Mouse (Mus musculus): ENCODE results near the gene Nkx1-1. TPM values are rescaled to one million over a fixed set of nuclear protein-coding genes. Genes with fewer than 3 reads are reported as not detected.

Gene Nkx1-1
- total RNA-seq (2021) = not detected
- long read RNA-seq, experiment 1 = 0 reads
- long read RNA-seq, experiment 2 = 0 reads

GRCm38 (mm10) chr5:33433201-33434138 is at the start of gene Nkx1-1:
Gene Nkx1-1 (minus strand): TSS chr5:33433976.
- no peak for DNase-seq

- DNase-seq = no peak
These were observed 47.5 kb upstream of the Nkx1-1 start for GRCm38 (mm10) chr5:33481318-33481685.

GRCm38 (mm10) chr5:33480582-33481317 is 47.0 kb upstream of the Nkx1-1 start:
- DNase-seq = no peak

DNA sequence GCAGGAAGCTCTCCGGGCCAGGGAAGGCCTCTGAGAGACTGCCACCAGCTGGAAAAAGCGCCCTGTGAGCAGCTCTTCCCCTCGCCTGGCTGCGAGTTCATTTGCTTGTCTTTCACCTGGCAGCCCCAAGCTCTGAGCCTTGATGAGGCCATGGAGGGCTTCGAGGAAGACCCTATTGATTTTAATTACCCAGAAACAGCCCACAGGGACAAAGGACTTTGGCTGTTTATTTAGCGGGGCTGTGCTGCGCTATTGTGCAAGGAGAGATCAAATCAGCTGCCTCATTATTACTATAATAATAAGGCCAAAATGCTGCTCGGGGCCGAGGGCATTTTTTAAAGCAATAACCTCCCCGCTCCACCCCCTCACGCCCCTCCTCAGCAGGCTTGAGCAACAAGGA is 31.7 kb upstream of the Nkx1-1 start:
- DNase-seq = no peak

DNA sequence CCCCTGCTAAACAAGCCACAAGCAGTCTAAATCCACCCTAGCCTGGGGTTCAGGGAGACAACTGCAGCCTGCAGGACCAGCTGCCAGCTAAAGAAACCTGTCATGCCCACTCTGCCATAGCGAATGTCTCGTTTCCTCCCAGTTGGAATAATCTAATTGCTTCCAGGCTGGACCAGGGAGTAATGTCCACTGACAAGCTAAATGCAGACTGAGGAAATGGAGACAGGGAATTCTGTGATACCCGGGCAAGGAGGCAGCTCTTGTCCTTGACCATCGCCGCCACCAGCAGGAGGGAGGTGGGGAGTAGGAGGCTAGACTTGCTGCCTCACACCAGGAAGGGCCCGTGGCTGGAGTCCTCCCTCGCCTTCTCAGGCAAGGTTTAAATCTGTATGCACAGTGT is 30.6 kb upstream of the Nkx1-1 start:
- peak in 1 of 2 experiments; percentile 30 for DNase-seq

- no peak for DNase-seq
These were observed 25.3 kb upstream of the Nkx1-1 start for GRCm38 (mm10) chr5:33459111-33459510.

DNA sequence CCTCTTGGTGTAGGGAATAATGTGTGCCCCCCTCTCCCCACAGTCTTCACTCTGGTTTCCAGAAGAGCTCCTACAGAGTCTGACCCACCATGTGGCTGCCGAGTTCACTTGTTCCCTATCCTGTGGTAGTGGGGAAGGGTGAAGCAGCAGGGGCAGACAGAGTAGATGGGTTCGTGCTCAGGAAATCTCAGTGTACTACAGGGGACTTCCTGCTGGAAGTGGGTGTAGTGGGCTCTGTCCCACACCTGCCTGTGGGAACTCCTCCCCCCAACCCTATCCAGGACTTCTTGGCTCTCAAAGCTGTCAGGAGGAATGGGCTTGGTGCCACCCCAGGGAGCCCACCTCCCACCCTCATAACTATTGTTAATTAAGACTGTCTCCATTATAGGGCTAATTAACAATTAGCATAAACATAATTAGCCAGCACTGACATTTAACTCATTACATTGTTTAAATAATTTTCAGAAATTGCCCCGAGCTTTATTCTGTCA is 24.4 kb upstream of the Nkx1-1 start:
- no peak for DNase-seq

DNA sequence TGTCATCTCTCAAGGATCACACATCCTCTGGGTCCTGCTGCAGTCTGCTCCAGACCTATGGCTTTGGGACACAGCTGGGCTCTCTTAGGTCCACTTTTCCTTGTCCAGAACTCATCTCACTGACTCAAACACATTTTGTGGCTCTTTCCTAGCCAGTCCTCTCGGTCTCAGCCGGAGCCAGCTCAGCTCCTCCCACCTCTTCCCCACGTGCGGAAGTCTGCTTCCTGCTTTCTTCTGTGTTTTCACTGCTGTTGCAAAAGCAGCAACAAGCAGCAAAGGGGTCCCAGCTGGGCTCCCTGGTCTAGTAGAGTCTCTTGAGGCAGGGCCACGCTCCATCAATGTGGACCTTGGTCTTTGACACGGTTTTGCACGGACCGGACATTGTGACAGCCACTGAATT is 22.0 kb upstream of the Nkx1-1 start:
- DNase-seq = no peak

DNA sequence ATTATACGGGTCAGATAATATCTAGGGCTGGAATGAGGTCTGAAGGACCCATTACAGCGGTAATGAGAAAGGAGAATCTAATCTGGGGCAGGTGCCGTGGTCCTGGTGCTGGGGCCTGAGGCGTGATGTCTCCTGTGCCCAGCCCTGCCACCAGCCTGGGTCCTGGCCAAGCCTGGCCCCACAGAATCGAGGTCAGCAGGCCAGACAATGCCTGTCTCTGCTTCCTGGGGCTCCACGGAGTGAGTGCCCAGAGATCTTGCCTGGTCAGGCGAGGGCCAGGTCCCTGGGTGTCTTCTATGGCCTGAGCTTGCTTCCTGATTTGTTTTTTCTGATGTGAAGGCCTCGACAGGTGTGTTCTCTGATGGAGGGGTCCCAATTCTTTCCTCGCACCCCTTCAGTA is 10.0 kb upstream of the Nkx1-1 start:
- DNase-seq = no peak

DNA sequence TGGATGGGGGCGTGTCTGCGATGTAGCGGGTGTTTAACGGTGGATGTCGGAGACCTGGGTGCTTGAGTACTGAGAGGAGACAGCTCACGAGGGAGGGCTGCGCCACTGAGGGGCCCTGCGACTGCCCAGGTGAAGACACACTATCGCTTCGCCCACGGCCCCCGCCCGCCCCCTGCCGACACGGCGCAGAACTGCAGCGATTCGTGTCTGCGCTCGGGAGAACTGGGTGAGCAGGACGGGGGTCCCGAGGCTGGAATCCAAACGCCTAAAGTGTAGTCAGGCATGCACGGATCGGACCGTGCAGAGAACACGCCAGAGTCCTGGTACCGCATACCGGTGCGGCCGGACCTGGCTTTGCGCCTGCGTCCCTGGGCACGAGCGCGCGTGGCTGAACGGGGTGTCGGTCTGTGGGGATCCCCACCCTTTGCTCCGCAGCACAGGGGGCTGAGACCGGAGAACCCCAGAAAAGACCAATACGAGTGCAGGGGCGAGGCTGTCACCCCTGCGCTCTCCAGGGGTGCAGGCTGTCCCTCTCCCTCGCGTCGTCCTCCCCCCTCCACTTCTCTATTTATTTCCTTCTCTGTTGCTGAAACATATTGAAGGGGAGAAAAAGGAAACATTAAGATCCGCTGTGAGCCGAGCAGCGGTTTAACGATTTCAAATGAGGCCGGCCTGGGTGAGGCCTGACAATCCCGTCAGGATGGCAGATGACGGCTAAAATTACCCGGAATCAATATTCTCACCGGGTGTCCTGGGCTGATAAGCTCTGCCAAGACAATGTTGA is 9.3 kb upstream of the Nkx1-1 start:
- peak; percentile 47 to 60 for DNase-seq

- DNase-seq = peak; percentile 94
These were observed 4.4 kb upstream of the Nkx1-1 start for GRCm38 (mm10) chr5:33438214-33438613.

DNA sequence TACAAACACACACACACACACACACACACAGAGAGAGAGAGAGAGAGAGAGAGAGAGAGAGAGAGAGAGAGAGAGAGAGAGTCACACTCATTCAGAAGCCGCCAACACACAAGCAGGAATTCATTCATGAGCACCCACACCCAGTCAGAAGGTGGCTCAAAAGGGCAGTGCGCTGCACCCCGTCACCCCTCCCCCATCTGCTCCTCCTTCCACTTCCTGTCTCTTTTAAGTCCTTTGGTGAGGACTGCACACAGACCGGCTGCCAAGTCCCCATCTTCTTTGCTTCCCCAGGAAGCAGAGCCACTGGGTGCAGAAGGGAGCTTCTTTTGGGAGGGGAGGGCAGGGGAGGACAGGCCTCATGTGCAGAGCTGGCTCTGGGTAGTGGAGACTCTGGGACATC is 2.2 kb upstream of the Nkx1-1 start:
- no peak for DNase-seq

- no peak for DNase-seq
These were observed 1.4 kb upstream of the Nkx1-1 start for GRCm38 (mm10) chr5:33435151-33435550.

GRCm38 (mm10) chr5:33434141-33434780 is 485 bp upstream of the Nkx1-1 start:
- no peak for DNase-seq

GRCm38 (mm10) chr5:33432057-33432935 is 1.5 kb downstream of the Nkx1-1 start:
- no peak for DNase-seq

DNA sequence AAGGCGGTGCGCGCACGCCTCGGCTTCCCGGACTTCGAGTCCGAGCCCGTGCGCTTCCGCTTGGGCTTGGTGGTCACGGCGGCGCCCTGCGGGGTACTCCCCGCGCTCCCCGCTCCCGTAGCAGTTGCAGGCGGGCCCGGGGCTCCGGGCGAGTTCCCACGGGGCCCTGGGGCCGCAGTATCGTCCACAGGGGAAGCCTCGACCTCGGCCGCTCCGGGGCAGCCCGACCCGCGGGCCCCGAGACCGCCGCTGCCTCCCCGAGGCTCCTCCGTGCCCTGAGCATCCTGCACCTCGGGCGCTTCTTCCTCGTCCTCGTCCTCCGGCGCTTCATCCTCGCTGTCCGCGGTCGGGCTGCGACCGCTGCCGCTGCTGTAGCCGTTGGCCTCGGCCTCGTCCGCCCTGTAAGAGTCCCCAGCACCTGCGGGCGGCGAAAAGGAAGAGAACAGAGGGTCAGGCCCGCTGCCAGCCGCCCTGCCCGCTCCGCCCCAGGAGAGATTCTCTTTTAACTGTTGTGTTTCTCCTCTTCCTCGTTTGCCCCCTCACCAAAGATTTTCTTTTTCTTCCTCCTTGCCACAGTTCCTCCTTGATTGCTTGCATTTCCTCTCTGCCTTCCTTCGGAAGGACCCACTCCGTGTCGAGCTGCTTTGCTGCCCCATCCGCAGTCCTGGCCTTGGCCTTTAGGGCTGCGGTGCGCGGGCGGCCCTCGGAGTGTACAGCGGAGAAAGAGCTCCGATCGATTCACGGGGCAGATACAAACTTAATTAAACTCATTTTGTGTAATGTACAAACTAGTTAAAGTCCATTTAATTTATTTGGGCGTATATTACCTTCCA is 2.4 kb downstream of the Nkx1-1 start:
- no peak for DNase-seq

GRCm38 (mm10) chr5:33430511-33431172 is 3.1 kb downstream of the Nkx1-1 start:
- no peak for DNase-seq

DNA sequence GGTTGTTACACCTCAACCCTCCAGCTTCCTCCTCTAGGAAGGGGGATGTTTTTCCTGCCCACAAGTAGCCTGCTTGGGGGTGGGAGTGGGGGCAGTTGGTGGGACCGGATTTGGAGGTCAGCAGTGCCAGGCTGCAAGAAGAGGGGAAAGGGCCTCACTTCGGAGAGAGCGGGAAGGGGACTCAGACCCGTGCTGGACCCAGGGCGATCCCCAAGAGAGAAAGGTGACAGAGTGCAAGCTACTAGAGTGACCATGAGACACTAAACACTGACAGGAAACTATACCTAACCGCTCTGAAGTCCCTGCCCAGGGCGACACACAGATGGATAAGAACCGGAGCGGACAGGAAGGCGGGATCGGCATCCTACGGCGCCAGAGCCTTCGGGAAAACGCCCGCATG is 3.7 kb downstream of the Nkx1-1 start:
- DNase-seq = no peak

GRCm38 (mm10) chr5:33427461-33427860 is 6.3 kb downstream of the Nkx1-1 start:
- DNase-seq = no peak
